Comparison of ENCODE assay signal across 32 mouse cellular contexts in the genomic region with DNA sequence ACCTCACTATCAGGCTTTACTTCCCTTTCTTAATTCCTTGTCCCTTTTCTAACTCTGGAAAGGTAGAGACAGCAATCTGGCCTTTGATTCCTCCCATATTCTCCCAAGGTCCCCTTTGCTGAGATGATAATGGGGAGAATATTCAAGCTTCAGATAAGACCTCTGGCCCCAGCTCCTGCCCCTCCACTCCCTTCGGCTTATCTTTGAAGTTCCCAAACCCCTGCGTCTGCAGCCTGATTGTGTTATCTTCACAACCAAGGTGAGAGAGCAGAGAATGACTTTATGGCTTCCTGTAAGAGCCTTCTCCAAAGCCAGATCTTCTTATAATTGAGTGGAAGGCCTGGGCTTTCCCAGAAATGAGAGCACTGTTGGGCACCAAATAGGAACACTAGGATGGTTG.
"Had no signal": no experiment of that assay in that cellular context is flagged by ENCODE, and none has a peak within 500 bp of the region (broad histone marks: within the 10 kb centered on the region; RNA-seq: fewer than 3 reads in every experiment).

No protein-coding gene starts in this region.

- H3K9me3 ChIP-seq: limb, embryonic 10.5 days; limb, embryonic 12.5 days; limb, embryonic 13.5 days; limb, embryonic 15.5 days; liver, embryonic 12.5 days; liver, embryonic 13.5 days; liver, embryonic 15.5 days; lung, embryonic 15.5 days; megakaryocyte, embryonic 14.5 days; midbrain, embryonic 10.5 days; midbrain, embryonic 12.5 days; midbrain, embryonic 13.5 days; midbrain, embryonic 15.5 days; neural tube, embryonic 12.5 days; neural tube, embryonic 13.5 days had no signal

- H3K27ac ChIP-seq: limb, embryonic 10.5 days; limb, embryonic 12.5 days; limb, embryonic 13.5 days; limb, embryonic 15.5 days; liver, embryonic 12.5 days; liver, embryonic 13.5 days; liver, embryonic 14.5 days; liver, embryonic 15.5 days; lung, embryonic 15.5 days; macrophage; midbrain, embryonic 10.5 days; midbrain, embryonic 12.5 days; midbrain, embryonic 13.5 days; midbrain, embryonic 15.5 days; neural tube, embryonic 12.5 days; neural tube, embryonic 13.5 days had no signal

- H3K27me3 ChIP-seq: limb, embryonic 12.5 days; limb, embryonic 13.5 days; limb, embryonic 15.5 days; liver, embryonic 12.5 days; liver, embryonic 13.5 days; liver, embryonic 15.5 days; lung, embryonic 15.5 days; megakaryocyte, embryonic 14.5 days; midbrain, embryonic 12.5 days; midbrain, embryonic 13.5 days; midbrain, embryonic 15.5 days; neural tube, embryonic 12.5 days; neural tube, embryonic 13.5 days had no signal

- ATAC-seq: liver, embryonic 12.5 days; liver, postnatal 0 days; lung, postnatal 0 days; midbrain, embryonic 13.5 days; midbrain, embryonic 15.5 days had no signal

- H3K4me1 ChIP-seq: limb, embryonic 10.5 days; limb, embryonic 12.5 days; limb, embryonic 13.5 days; limb, embryonic 15.5 days; liver, embryonic 12.5 days; liver, embryonic 13.5 days; liver, embryonic 15.5 days; lung, embryonic 15.5 days; megakaryocyte, embryonic 14.5 days; midbrain, embryonic 10.5 days; midbrain, embryonic 12.5 days; midbrain, embryonic 13.5 days; midbrain, embryonic 15.5 days; neural tube, embryonic 12.5 days; neural tube, embryonic 13.5 days had no signal

- H3K9ac ChIP-seq: limb, embryonic 12.5 days; limb, embryonic 13.5 days; limb, embryonic 15.5 days; liver, embryonic 12.5 days; liver, embryonic 13.5 days; liver, embryonic 14.5 days; liver, embryonic 15.5 days; liver, postnatal 0 days; lung, embryonic 14.5 days; lung, embryonic 15.5 days; midbrain, embryonic 12.5 days; midbrain, embryonic 13.5 days; midbrain, embryonic 15.5 days; neural tube, embryonic 12.5 days; neural tube, embryonic 13.5 days had no signal

- H3K36me3 ChIP-seq: limb, embryonic 10.5 days; limb, embryonic 12.5 days; limb, embryonic 13.5 days; limb, embryonic 15.5 days; liver, embryonic 12.5 days; liver, embryonic 13.5 days; liver, embryonic 15.5 days; lung, embryonic 15.5 days; midbrain, embryonic 10.5 days; midbrain, embryonic 12.5 days; midbrain, embryonic 13.5 days; midbrain, embryonic 15.5 days; neural tube, embryonic 12.5 days; neural tube, embryonic 13.5 days had no signal

- H3K4me3 ChIP-seq: limb, embryonic 10.5 days; limb, embryonic 12.5 days; limb, embryonic 13.5 days; limb, embryonic 15.5 days; liver, embryonic 12.5 days; liver, embryonic 13.5 days; liver, embryonic 15.5 days; lung, embryonic 15.5 days; megakaryocyte, embryonic 14.5 days; midbrain, embryonic 10.5 days; midbrain, embryonic 12.5 days; midbrain, embryonic 13.5 days; midbrain, embryonic 15.5 days; myocyte; neural tube, embryonic 12.5 days; neural tube, embryonic 13.5 days had no signal

- DNase-seq: left cerebral cortex, postnatal 4 days; liver; liver, embryonic 13.5 days; liver, postnatal 0 days; lung, adult 18-20 months; lung, adult 2 months; lung, embryonic 14.5 days; lung, postnatal 10 days; lung, postnatal 14 days; lung, postnatal 36 days; lung, postnatal 4 days; midbrain, embryonic 14.5 days had no signal

- H3K4me2 ChIP-seq: limb, embryonic 12.5 days; limb, embryonic 13.5 days; limb, embryonic 15.5 days; liver, embryonic 11.5 days; liver, embryonic 12.5 days; liver, embryonic 13.5 days; liver, embryonic 15.5 days; lung, embryonic 14.5 days; lung, embryonic 15.5 days; midbrain, embryonic 11.5 days; midbrain, embryonic 12.5 days; midbrain, embryonic 13.5 days; midbrain, embryonic 15.5 days; neural tube, embryonic 12.5 days; neural tube, embryonic 13.5 days had no signal
